Mouse (Mus musculus) thymus, adult 2 months (tissue): ENCODE measurements around the gene Abhd12b.

ENCODE experiments used
- CTCF ChIP-seq: fragments of 200-500 bp; IDR thresholded peaks from 2 replicates; pipeline ENCODE4 v1.5.1; 2012; ENCODE audit warnings: mild to moderate bottlenecking, control low read depth, low read length, moderate library complexity, borderline replicate concordance; ENCODE audit not compliant: control insufficient read depth, poor library complexity, insufficient read depth; ENCODE audit errors: extremely low read depth
- POLR2A ChIP-seq: fragments of 200-500 bp; IDR thresholded peaks from 2 replicates; pipeline ENCODE4 v1.6.1; 2012; ENCODE audit warnings: mild to moderate bottlenecking, low read length, control low read depth, moderate library complexity; ENCODE audit not compliant: control insufficient read depth, poor library complexity, insufficient read depth; ENCODE audit errors: extremely low read depth

DNA sequence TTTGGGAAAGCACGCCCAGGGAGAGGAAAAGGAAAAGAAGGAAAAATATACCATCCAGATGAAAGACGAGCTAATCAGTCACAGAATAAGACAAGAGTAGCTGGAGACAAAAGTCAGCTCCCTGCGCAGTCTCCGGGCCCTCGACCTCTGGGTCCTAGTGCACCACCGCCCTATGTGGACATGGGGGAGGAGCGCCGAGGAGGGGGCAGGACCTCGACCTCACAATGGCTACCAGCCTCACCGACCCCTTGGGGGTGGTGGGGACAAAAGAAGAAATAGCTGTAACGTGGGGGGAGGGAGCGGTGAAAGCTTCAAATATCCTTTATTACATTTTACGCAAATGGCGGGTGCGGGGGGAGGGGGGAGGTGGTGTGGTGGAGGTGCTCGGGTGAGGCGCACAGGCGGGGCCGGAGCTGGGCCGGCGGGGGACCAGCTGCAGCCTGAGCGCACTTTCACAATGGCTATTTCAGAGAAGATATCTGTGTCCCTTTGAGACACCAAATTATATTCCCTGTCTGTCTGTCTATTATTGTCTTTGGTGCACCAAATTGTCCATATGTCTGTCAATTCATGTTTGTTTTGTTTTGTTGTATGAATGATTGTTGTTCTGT is 30.3 kb downstream of the Abhd12b start:
- TF ChIP-seq CTCF: no peak
- TF ChIP-seq POLR2A: no peak
